ENCODE assay signal across 18 mouse cellular contexts in genomic region chr19:20603212-20603611, GRCm38 (mm10).
DNase-seq lines count a peak whose midpoint lies in the region; ATAC-seq and TF ChIP-seq lines count a peak whose summit lies in the region.
"Had no signal": no experiment of that assay in that cellular context is flagged by ENCODE, and none has a peak within 500 bp of the region (broad histone marks: within the 10 kb centered on the region; RNA-seq: fewer than 3 reads in every experiment).

No protein-coding gene starts in this region.

- peak overlapping the region; percentile 13; the same call in 1 of the 2 replicates for H3K4me2 ChIP-seq in stomach, embryonic 16.5 days (ENCODE audit: low read depth, low read length)
- H3K4me2 ChIP-seq: embryonic facial prominence, embryonic 15.5 days; heart, embryonic 12.5 days; hindbrain, embryonic 15.5 days had no signal

- ATAC-seq in stomach, embryonic 16.5 days (ENCODE audit: insufficient read depth, low FRiP score): no peak
- ATAC-seq: forebrain, embryonic 14.5 days had no signal

- intact Hi-C loops in gastrocnemius, adult 2 months (cut with DNase I): no loop called here
- intact Hi-C loops in gastrocnemius, postnatal 36 days (cut with DNase I): no loop called here

- H3K27me3 ChIP-seq in testis, adult 2 months (ENCODE audit: control insufficient read depth, insufficient read depth, low read length): no peaks in the 10 kb centered on the region
- no peaks in the 10 kb centered on the region for H3K27me3 ChIP-seq in stomach, embryonic 16.5 days (ENCODE audit: control insufficient read depth, insufficient read depth, low read length)
- H3K27me3 ChIP-seq: embryonic facial prominence, embryonic 15.5 days; heart, embryonic 12.5 days; hindbrain, embryonic 15.5 days had no signal

- TF ChIP-seq CTCF in gastrocnemius, adult 2 months (IDR thresholded peaks at IDR 0.05): no peak
- TF ChIP-seq CTCF in testis, adult 2 months (IDR thresholded peaks at IDR 0.05; ENCODE audit: control insufficient read depth, insufficient read depth, insufficient replicate concordance, low read depth, low read length): no peak

- no peak overlapping the region for H3K27ac ChIP-seq in gastrocnemius, adult 2 months
- H3K27ac ChIP-seq in testis, adult 2 months (ENCODE audit: control insufficient read depth, insufficient read depth, low read depth, low read length): peak overlapping the region; percentile 78
- no peak overlapping the region for H3K27ac ChIP-seq in stomach, embryonic 16.5 days (ENCODE audit: low read length)
- H3K27ac ChIP-seq: embryonic facial prominence, embryonic 15.5 days; forebrain, embryonic 10.5 days; hindbrain, embryonic 15.5 days had no signal

- WGBS in stomach, embryonic 16.5 days: 61% methylated on average over 1 of the region's 1 CpGs

- H3K9ac ChIP-seq in stomach, embryonic 16.5 days (ENCODE audit: low read length): no peak overlapping the region
- H3K9ac ChIP-seq: embryonic facial prominence, embryonic 15.5 days; heart, embryonic 12.5 days; hindbrain, embryonic 15.5 days had no signal

- DNase-seq in gastrocnemius, adult 2 months: no peak
- DNase-seq in gastrocnemius, postnatal 36 days: no peak
- no peak for DNase-seq in testis, postnatal 14 days (ENCODE audit: low spot score)
- no peak for DNase-seq in thymus, postnatal 0 days (ENCODE audit: low spot score)
- DNase-seq in ovary, postnatal 10 days (ENCODE audit: low spot score): no peak
- DNase-seq: adrenal gland, postnatal 10 days; cerebellum, adult 18-20 months; cerebellum, postnatal 10 days; gastrocnemius, postnatal 14 days; heart, postnatal 36 days had no signal

- H3K4me1 ChIP-seq in testis, adult 2 months (ENCODE audit: control insufficient read depth, insufficient read depth, low read length): no peaks in the 10 kb centered on the region
- peaks cover 6% of the 10 kb centered on the region; the same call in 1 of the 2 replicates for H3K4me1 ChIP-seq in stomach, embryonic 16.5 days (ENCODE audit: control insufficient read depth, insufficient read depth, low read length)
- H3K4me1 ChIP-seq: embryonic facial prominence, embryonic 15.5 days; forebrain, embryonic 10.5 days; heart, embryonic 12.5 days; hindbrain, embryonic 15.5 days had no signal

- H3K4me3 ChIP-seq in gastrocnemius, adult 2 months: peak overlapping the region; percentile 33; the same call in 1 of the 2 replicates
- peak overlapping the region; percentile 47 for H3K4me3 ChIP-seq in testis, adult 2 months (ENCODE audit: control insufficient read depth, low read depth, low read length)
- no peak overlapping the region for H3K4me3 ChIP-seq in stomach, embryonic 16.5 days (replicated peaks; ENCODE audit: low read length)
- H3K4me3 ChIP-seq: embryonic facial prominence, embryonic 15.5 days; erythroblast, embryonic 14.5 days; forebrain, embryonic 10.5 days; heart, embryonic 12.5 days; hindbrain, embryonic 15.5 days had no signal

- H3K9me3 ChIP-seq in stomach, embryonic 16.5 days (replicated peaks; ENCODE audit: control insufficient read depth, low read length): no peaks in the 10 kb centered on the region
- H3K9me3 ChIP-seq: embryonic facial prominence, embryonic 15.5 days; forebrain, embryonic 10.5 days; heart, embryonic 12.5 days; hindbrain, embryonic 15.5 days had no signal

- no peaks in the 10 kb centered on the region for H3K36me3 ChIP-seq in testis, adult 2 months (ENCODE audit: control insufficient read depth, insufficient read depth, low read length)
- H3K36me3 ChIP-seq in stomach, embryonic 16.5 days (ENCODE audit: control insufficient read depth, insufficient read depth, low read length): no peaks in the 10 kb centered on the region
- H3K36me3 ChIP-seq: embryonic facial prominence, embryonic 15.5 days; forebrain, embryonic 10.5 days; heart, embryonic 12.5 days; hindbrain, embryonic 15.5 days had no signal

- no peak for TF ChIP-seq POLR2A in testis, adult 2 months (IDR thresholded peaks at IDR 0.05; ENCODE audit: control insufficient read depth, low read depth, low read length)
